Mouse (Mus musculus) ES-E14 (cell line): ENCODE measurements at regions not wholly inside any gene's neighbourhood (a gene's known extent, or its start where the extent isn't known, plus 50 kb on each side); places are given as distances from the start of the nearest gene placed in this dataset.

Experiments
- CHD2 ChIP-seq: IDR thresholded peaks from 2 replicates; pipeline ENCODE4 v1.6.1; 2014; ENCODE audit warnings: mild to moderate bottlenecking, low read depth, low read length, inconsistent platforms
- MAFK ChIP-seq: IDR thresholded peaks from 2 replicates; pipeline ENCODE4 v1.6.1; 2014; ENCODE audit warnings: mild to moderate bottlenecking, low read depth, low read length, inconsistent platforms; ENCODE audit not compliant: insufficient read depth
- ZNF384 ChIP-seq: IDR thresholded peaks from 2 replicates; pipeline ENCODE4 v1.6.1; 2012; ENCODE audit warnings: low read depth, low read length, inconsistent platforms

GRCm38 (mm10) chrX:158987676-158988075 lies 222.4 kb upstream of the Rps6ka3 start:
- no peak for TF ChIP-seq MAFK
- TF ChIP-seq ZNF384, result no peak
- no peak for TF ChIP-seq CHD2
